Mouse (Mus musculus): Measurements from ENCODE around the gene Kcnj1.

- TF ChIP-seq CTCF (IDR thresholded peaks at IDR 0.05; ENCODE audit: low read depth) (no peak), EP300 (IDR thresholded peaks at IDR 0.05; ENCODE audit: low read depth) (no peak)
Measured at GRCm38 (mm10) chr9:32368812-32369211, 3.5 kb upstream of the Kcnj1 start.

Data from liver, embryonic 14.5 days (tissue).